Mouse (Mus musculus) erythroblast, embryonic 14.5 days (primary cell): Measurements from ENCODE around the gene Kat5.

ENCODE experiments used
- GATA1 ChIP-seq: IDR thresholded peaks from 2 replicates; pipeline ENCODE4 v1.6.1; 2012; ENCODE audit warnings: low read length, inconsistent platforms, mixed read lengths
- TAL1 ChIP-seq: IDR thresholded peaks from 3 replicates; pipeline ENCODE4 v1.6.1; 2012; ENCODE audit warnings: low read length, inconsistent platforms, mixed read lengths

GRCm38 (mm10) chr19:5637069-5638047 lies 27.3 kb upstream of the Kat5 start, which contains the start of gene Rela:
- no peak for TF ChIP-seq TAL1
- no peak for TF ChIP-seq GATA1
